Comparison of ENCODE assay signal across 22 mouse cellular contexts in genomic region chr4:137628400-137628799, GRCm38 (mm10). TPM values are rescaled to one million over a fixed set of nuclear protein-coding genes. Genes with fewer than 3 reads are reported as not detected.
"Had no signal": no experiment of that assay in that cellular context is flagged by ENCODE, and none has a peak within 500 bp of the region (broad histone marks: within the 10 kb centered on the region; RNA-seq: fewer than 3 reads in every experiment).

No protein-coding gene starts in this region.

- H3K27ac ChIP-seq: left cerebral cortex, adult 2 months; liver, embryonic 13.5 days; lung, embryonic 15.5 days; midbrain, embryonic 13.5 days; neural tube, embryonic 15.5 days; stomach, embryonic 15.5 days had no signal

- H3K4me1 ChIP-seq: liver, embryonic 13.5 days; lung, embryonic 15.5 days; midbrain, embryonic 13.5 days; neural tube, embryonic 15.5 days; stomach, embryonic 15.5 days had no signal

- H3K9ac ChIP-seq: liver, embryonic 13.5 days; liver, postnatal 0 days; lung, embryonic 15.5 days; midbrain, embryonic 13.5 days; neural tube, embryonic 15.5 days; stomach, embryonic 15.5 days had no signal

- H3K9me3 ChIP-seq: liver, embryonic 13.5 days; lung, embryonic 15.5 days; midbrain, embryonic 13.5 days; neural tube, embryonic 15.5 days; stomach, embryonic 15.5 days had no signal

- H3K4me3 ChIP-seq: left cerebral cortex, adult 2 months; liver, embryonic 13.5 days; lung, embryonic 15.5 days; midbrain, embryonic 13.5 days; myocyte; neural tube, embryonic 15.5 days; stomach, embryonic 15.5 days had no signal

- H3K27me3 ChIP-seq: liver, embryonic 13.5 days; lung, embryonic 15.5 days; midbrain, embryonic 13.5 days; neural tube, embryonic 15.5 days; stomach, embryonic 15.5 days had no signal

- DNase-seq: kidney, adult 18-20 months; kidney, postnatal 10 days; kidney, postnatal 4 days; liver; liver, embryonic 13.5 days; liver, postnatal 0 days; thymus, postnatal 36 days had no signal

RNA-seq across cellular contexts. Expression of gene Ldlrad2, which starts 54.0 kb away (rescaled TPM):
- total RNA-seq: layer of hippocampus, adult 8-10 months; layer of hippocampus, postnatal 25 days; left cerebral cortex, adult 2 months; left cerebral cortex, postnatal 14 days; megakaryocyte-erythroid progenitor cell, adult 5-6 weeks had no signal
- polyA plus RNA-seq: kidney, embryonic 14.5 days; limb, embryonic 11.5 days; liver, embryonic 13.5 days; liver, postnatal 0 days; myocyte; neural tube, embryonic 11.5 days; neural tube, embryonic 15.5 days; spleen, adult 2 months; stomach, embryonic 15.5 days; thymus, postnatal 0 days had no signal
